Mouse (Mus musculus): Measurements from ENCODE around the gene E130208F15Rik. TPM values are rescaled to one million over a fixed set of nuclear protein-coding genes. Genes with fewer than 3 reads are reported as not detected.
A peak's percentile ranks its signal among the peaks of the same experiment; 100 is the strongest.

The E130208F15Rik gene
- polyA plus RNA-seq, 1 experiment from 2014 or later: not detected

DNA sequence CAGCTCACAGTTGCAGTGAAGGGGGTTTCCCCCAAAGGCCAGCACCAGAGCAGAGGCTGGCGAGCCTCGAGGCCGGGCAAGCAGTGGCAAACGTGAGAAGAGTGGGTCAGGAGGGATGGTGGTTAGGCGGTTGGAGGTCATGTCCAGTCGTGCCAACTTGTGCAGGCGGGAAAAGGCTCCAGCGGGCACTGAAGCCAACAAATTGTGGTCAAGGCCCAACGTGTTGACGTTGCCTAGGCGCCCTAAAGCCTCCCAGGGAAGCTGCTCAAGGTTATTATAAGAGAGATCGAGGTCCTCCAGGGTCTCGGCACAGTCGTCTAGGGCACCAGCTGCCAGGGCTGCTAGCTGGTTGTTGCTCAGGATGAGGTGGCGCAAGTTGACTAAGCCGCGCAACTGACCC lies 38.5 kb downstream of the E130208F15Rik start:
- H3K9ac ChIP-seq (ENCODE audit: low read length): no peak overlapping the region
- WGBS: 91% methylated on average over 17 of the region's 17 CpGs

DNA sequence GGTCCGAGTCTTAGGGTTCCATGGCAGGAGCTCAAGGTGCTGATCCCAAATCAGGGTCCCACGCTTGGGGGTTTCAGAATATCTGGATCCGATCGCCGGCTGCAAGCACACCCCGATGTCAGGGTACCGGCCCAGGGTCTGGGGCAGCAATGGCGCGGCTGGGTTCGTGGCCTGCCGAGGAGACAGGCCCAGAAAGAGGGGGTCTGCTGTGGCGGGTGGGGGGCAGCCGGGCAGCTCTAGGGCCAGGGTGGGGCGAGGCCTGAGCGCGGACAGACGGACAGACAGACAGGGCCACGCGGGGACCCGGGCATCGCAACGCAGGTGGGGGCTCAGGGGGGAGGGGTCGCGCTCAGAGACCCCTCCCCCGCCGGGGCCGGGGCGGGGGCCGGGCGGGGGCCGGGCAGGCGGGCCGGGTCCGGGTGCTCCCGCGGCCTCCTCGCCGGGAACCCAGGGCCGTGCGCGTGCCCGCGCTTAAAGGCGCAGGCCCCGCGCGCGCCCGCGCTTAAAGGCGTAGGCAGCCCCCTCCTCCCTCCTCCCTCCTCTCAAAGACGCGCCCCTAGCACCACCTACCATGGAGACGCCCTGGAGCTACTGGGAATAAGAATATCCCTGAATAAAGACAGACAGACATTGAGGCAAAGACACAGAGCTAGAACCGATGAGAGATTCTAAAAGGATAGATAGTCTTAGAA lies 41.3 kb downstream of the E130208F15Rik start, which contains the start of gene Lrfn3:
Gene Lrfn3 (minus strand): TSS at position 121 of the 692 bp plus-strand sequence.
- peaks cover 2% of the 10 kb centered on the region; the same call in 1 of the 2 replicates for H3K27me3 ChIP-seq (ENCODE audit: control insufficient read depth, insufficient read depth, low read length)
- peak; percentile 78 for ATAC-seq (ENCODE audit: low FRiP score)
- H3K4me3 ChIP-seq (ENCODE audit: low read depth, low read length): peak within 1 kb of the TSS; percentile 59
- WGBS: 1% methylated on average over 38 of the region's 55 CpGs
- H3K36me3 ChIP-seq (ENCODE audit: control insufficient read depth, insufficient read depth, low read length): no peaks in the 10 kb centered on the region
- peak within 1 kb of the TSS; percentile 87 for H3K4me2 ChIP-seq
- peak; percentile 99 for DNase-seq (ENCODE audit: low spot score, missing footprints)
- H3K27ac ChIP-seq (ENCODE audit: low read depth, low read length): no peak within 1 kb of the TSS
- no peaks in the 10 kb centered on the region for H3K9me3 ChIP-seq (ENCODE audit: control insufficient read depth, low read length)
- peak within 1 kb of the TSS; percentile 80 for H3K9ac ChIP-seq (ENCODE audit: low read length)
- peaks cover 17% of the 10 kb centered on the region for H3K4me1 ChIP-seq (ENCODE audit: control insufficient read depth, insufficient read depth, low read length)

More for the DNA sequence above, 38.5 kb downstream of the E130208F15Rik start:
- peak; percentile 53 for DNase-seq (ENCODE audit: low spot score, missing footprints)
- H3K27me3 ChIP-seq (ENCODE audit: control insufficient read depth, insufficient read depth, low read length): peaks cover 2% of the 10 kb centered on the region; the same call in 1 of the 2 replicates
- no peak overlapping the region for H3K27ac ChIP-seq (ENCODE audit: low read depth, low read length)
- H3K4me3 ChIP-seq (ENCODE audit: low read depth, low read length): no peak overlapping the region
- no peak overlapping the region for H3K4me2 ChIP-seq
- peaks cover 5% of the 10 kb centered on the region; the same call in 1 of the 2 replicates for H3K36me3 ChIP-seq (ENCODE audit: control insufficient read depth, insufficient read depth, low read length)
- ATAC-seq (ENCODE audit: low FRiP score): no peak
- H3K9me3 ChIP-seq (ENCODE audit: control insufficient read depth, low read length): no peaks in the 10 kb centered on the region
- H3K4me1 ChIP-seq (ENCODE audit: control insufficient read depth, insufficient read depth, low read length): peaks cover 17% of the 10 kb centered on the region

DNA sequence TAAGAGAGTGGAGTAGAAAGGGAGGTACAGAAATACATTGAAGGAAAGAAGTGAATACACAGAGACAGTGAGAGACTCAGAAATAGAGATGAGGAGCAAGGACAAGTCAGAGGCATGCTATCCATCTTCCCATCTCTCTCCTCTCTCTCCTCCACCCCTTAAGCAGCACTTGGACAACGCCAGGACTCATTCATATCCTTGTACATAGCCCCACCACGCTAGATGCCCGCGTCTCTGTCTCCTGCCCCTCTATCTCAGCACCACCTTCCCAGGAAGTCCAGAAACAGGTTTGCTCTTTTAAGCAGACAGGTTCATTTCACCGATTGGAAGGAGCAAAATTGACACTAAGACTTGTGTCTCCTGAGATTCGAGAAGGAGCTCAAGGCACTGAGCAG lies 41.8 kb downstream of the E130208F15Rik start:
- H3K4me1 ChIP-seq (ENCODE audit: control insufficient read depth, insufficient read depth, low read length): peaks cover 17% of the 10 kb centered on the region
- DNase-seq (ENCODE audit: low spot score, missing footprints): no peak

DNA sequence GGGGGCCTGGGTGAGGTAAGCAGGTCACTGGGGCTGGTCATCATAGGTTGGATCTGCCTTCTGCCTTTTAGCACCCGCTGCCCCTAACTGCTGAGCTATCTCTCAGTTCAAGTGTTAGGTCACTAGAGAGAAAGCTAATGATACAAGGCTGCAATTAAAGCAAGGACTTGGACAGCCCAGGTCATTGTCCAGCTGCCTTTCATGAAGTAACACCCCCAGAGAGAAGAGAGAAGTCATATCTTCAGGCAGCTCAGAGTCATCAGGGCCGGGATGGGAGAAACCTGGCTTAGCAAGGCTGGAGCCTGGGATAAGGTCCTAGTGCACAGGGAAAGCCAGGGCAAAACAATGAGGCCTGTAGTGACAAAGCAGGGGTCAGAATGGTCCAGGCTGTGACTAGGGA lies 45.9 kb downstream of the E130208F15Rik start:
- H3K9ac ChIP-seq (ENCODE audit: low read length): no peak overlapping the region

More for the DNA sequence above, 41.8 kb downstream of the E130208F15Rik start:
- Histone ChIP-seq H3K4me2 (peak overlapping the region; percentile 87), H3K9ac (ENCODE audit: low read length) (peak overlapping the region; percentile 80), H3K36me3 (ENCODE audit: control insufficient read depth, insufficient read depth, low read length) (no peaks in the 10 kb centered on the region), H3K9me3 (ENCODE audit: control insufficient read depth, low read length) (no peaks in the 10 kb centered on the region), H3K27ac (ENCODE audit: low read depth, low read length) (no peak overlapping the region), H3K4me3 (ENCODE audit: low read depth, low read length) (peak overlapping the region; percentile 59), H3K27me3 (ENCODE audit: control insufficient read depth, insufficient read depth, low read length) (peaks cover 2% of the 10 kb centered on the region; the same call in 1 of the 2 replicates)
- ATAC-seq (ENCODE audit: low FRiP score): peak; percentile 28; the same call in 1 of the 2 replicates
- WGBS: 75% methylated on average over 6 of the region's 6 CpGs

More for the DNA sequence above, 45.9 kb downstream of the E130208F15Rik start:
- Histone ChIP-seq H3K4me3 (ENCODE audit: low read depth, low read length) (no peak overlapping the region), H3K36me3 (ENCODE audit: control insufficient read depth, insufficient read depth, low read length) (no peaks in the 10 kb centered on the region), H3K4me2 (no peak overlapping the region), H3K4me1 (ENCODE audit: control insufficient read depth, insufficient read depth, low read length) (peaks cover under 1% of the 10 kb centered on the region; the same call in 1 of the 2 replicates), H3K9me3 (ENCODE audit: control insufficient read depth, low read length) (no peaks in the 10 kb centered on the region), H3K27me3 (ENCODE audit: control insufficient read depth, insufficient read depth, low read length) (peaks cover 2% of the 10 kb centered on the region; the same call in 1 of the 2 replicates), H3K27ac (ENCODE audit: low read depth, low read length) (no peak overlapping the region)
- DNase-seq (ENCODE audit: low spot score, missing footprints) (peak; percentile 76), ATAC-seq (ENCODE audit: low FRiP score) (no peak)
- WGBS: 78% methylated on average over 2 of the region's 2 CpGs

Other genes starting within 250 kb of the E130208F15Rik start
- gene Zfp82, start 248.8 kb upstream of the E130208F15Rik start, polyA plus RNA-seq (2014; fragmentation: Nextera tagmentation; extraction: Ambion mirVana): 7.4 and 8.8 TPM in 2 replicates
- 1.2 and 2.4 TPM in 2 replicates for gene Gm26920, start 231.3 kb upstream of the E130208F15Rik start, polyA plus RNA-seq (2014; fragmentation: Nextera tagmentation; extraction: Ambion mirVana)
- 14.8 and 15.7 TPM in 2 replicates for gene Zfp566, start 231.2 kb upstream of the E130208F15Rik start, polyA plus RNA-seq (2014; fragmentation: Nextera tagmentation; extraction: Ambion mirVana)
- 138 and 139 TPM in 2 replicates for gene Zfp260, start 227.0 kb upstream of the E130208F15Rik start, polyA plus RNA-seq (2014; fragmentation: Nextera tagmentation; extraction: Ambion mirVana)
- gene Zfp382, start 199.8 kb upstream of the E130208F15Rik start, polyA plus RNA-seq (2014; fragmentation: Nextera tagmentation; extraction: Ambion mirVana): 4.4 and 5.8 TPM in 2 replicates
- gene Zfp146, start 152.0 kb upstream of the E130208F15Rik start, polyA plus RNA-seq (2014; fragmentation: Nextera tagmentation; extraction: Ambion mirVana): 16.6 and 18.1 TPM in 2 replicates
- 3.5 and 4.1 TPM in 2 replicates for gene Cox7a1, start 137.6 kb upstream of the E130208F15Rik start, polyA plus RNA-seq (2014; fragmentation: Nextera tagmentation; extraction: Ambion mirVana)
- 39.0 and 43.9 TPM in 2 replicates for gene Capns1, start 122.9 kb upstream of the E130208F15Rik start, polyA plus RNA-seq (2014; fragmentation: Nextera tagmentation; extraction: Ambion mirVana)
- 149 and 163 TPM in 2 replicates for gene Polr2i, start 89.8 kb upstream of the E130208F15Rik start, polyA plus RNA-seq (2014; fragmentation: Nextera tagmentation; extraction: Ambion mirVana)
- 255 and 260 TPM in 2 replicates for gene Tbcb, start 89.5 kb upstream of the E130208F15Rik start, polyA plus RNA-seq (2014; fragmentation: Nextera tagmentation; extraction: Ambion mirVana)
- gene Ovol3, start 86.0 kb upstream of the E130208F15Rik start, polyA plus RNA-seq (2014; fragmentation: Nextera tagmentation; extraction: Ambion mirVana): not detected in 2 replicates
- 0.19 and 0.28 TPM in 2 replicates for gene Thap8, start 41.6 kb upstream of the E130208F15Rik start, polyA plus RNA-seq (2014; fragmentation: Nextera tagmentation; extraction: Ambion mirVana)
- 11.3 and 11.5 TPM in 2 replicates for gene Wdr62, start 41.3 kb upstream of the E130208F15Rik start, polyA plus RNA-seq (2014; fragmentation: Nextera tagmentation; extraction: Ambion mirVana)
- 66.6 and 92.0 TPM in 2 replicates for gene Clip3, start 30.0 kb upstream of the E130208F15Rik start, polyA plus RNA-seq (2014; fragmentation: Nextera tagmentation; extraction: Ambion mirVana)
- 84.3 and 86.0 TPM in 2 replicates for gene Alkbh6, start 13.0 kb upstream of the E130208F15Rik start, polyA plus RNA-seq (2014; fragmentation: Nextera tagmentation; extraction: Ambion mirVana)
- 8.2 and 8.4 TPM in 2 replicates for gene Syne4, start 6.9 kb upstream of the E130208F15Rik start, polyA plus RNA-seq (2014; fragmentation: Nextera tagmentation; extraction: Ambion mirVana)
- gene Sdhaf1, start 2.2 kb downstream of the E130208F15Rik start, polyA plus RNA-seq (2014; fragmentation: Nextera tagmentation; extraction: Ambion mirVana): 23.1 and 24.5 TPM in 2 replicates
- gene Lrfn3, start 41.0 kb downstream of the E130208F15Rik start, polyA plus RNA-seq (2014; fragmentation: Nextera tagmentation; extraction: Ambion mirVana): 5.3 and 5.9 TPM in 2 replicates
- 16.6 and 19.7 TPM in 2 replicates for gene Tyrobp, start 92.0 kb downstream of the E130208F15Rik start, polyA plus RNA-seq (2014; fragmentation: Nextera tagmentation; extraction: Ambion mirVana)
- gene Hcst, start 98.1 kb downstream of the E130208F15Rik start, polyA plus RNA-seq (2014; fragmentation: Nextera tagmentation; extraction: Ambion mirVana): 0.43 and 0.45 TPM in 2 replicates
- gene Nfkbid, start 100.0 kb downstream of the E130208F15Rik start, polyA plus RNA-seq (2014; fragmentation: Nextera tagmentation; extraction: Ambion mirVana): 0.63 and 1.2 TPM in 2 replicates
- 128 and 134 TPM in 2 replicates for gene Aplp1, start 123.8 kb downstream of the E130208F15Rik start, polyA plus RNA-seq (2014; fragmentation: Nextera tagmentation; extraction: Ambion mirVana)
- gene Kirrel2, start 135.9 kb downstream of the E130208F15Rik start, polyA plus RNA-seq (2014; fragmentation: Nextera tagmentation; extraction: Ambion mirVana): 0.58 and 0.61 TPM in 2 replicates
- gene Nphs1, start 136.6 kb downstream of the E130208F15Rik start, polyA plus RNA-seq (2014; fragmentation: Nextera tagmentation; extraction: Ambion mirVana): not detected in 2 replicates
- gene Prodh2, start 171.9 kb downstream of the E130208F15Rik start, polyA plus RNA-seq (2014; fragmentation: Nextera tagmentation; extraction: Ambion mirVana): not detected in 2 replicates
- gene Arhgap33, start 213.3 kb downstream of the E130208F15Rik start, polyA plus RNA-seq (2014; fragmentation: Nextera tagmentation; extraction: Ambion mirVana): 32.0 and 41.1 TPM in 2 replicates
- 4.2 and 4.6 TPM in 2 replicates for gene Hspb6, start 230.4 kb downstream of the E130208F15Rik start, polyA plus RNA-seq (2014; fragmentation: Nextera tagmentation; extraction: Ambion mirVana)
- 11.3 and 11.5 TPM in 2 replicates for gene Proser3, start 230.6 kb downstream of the E130208F15Rik start, polyA plus RNA-seq (2014; fragmentation: Nextera tagmentation; extraction: Ambion mirVana)
- 48.7 and 49.7 TPM in 2 replicates for gene Lin37, start 238.1 kb downstream of the E130208F15Rik start, polyA plus RNA-seq (2014; fragmentation: Nextera tagmentation; extraction: Ambion mirVana)
- gene U2af1l4, start 241.6 kb downstream of the E130208F15Rik start, polyA plus RNA-seq (2014; fragmentation: Nextera tagmentation; extraction: Ambion mirVana): 90.7 and 94.8 TPM in 2 replicates
- gene Gm49396, start 241.6 kb downstream of the E130208F15Rik start, polyA plus RNA-seq (2014; fragmentation: Nextera tagmentation; extraction: Ambion mirVana): 6.9 and 7.5 TPM in 2 replicates
- gene Psenen, start 241.9 kb downstream of the E130208F15Rik start, polyA plus RNA-seq (2014; fragmentation: Nextera tagmentation; extraction: Ambion mirVana): 98.0 and 110 TPM in 2 replicates
- gene Igflr1, start 243.7 kb downstream of the E130208F15Rik start, polyA plus RNA-seq (2014; fragmentation: Nextera tagmentation; extraction: Ambion mirVana): 4.0 and 4.1 TPM in 2 replicates